In the genomic region with DNA sequence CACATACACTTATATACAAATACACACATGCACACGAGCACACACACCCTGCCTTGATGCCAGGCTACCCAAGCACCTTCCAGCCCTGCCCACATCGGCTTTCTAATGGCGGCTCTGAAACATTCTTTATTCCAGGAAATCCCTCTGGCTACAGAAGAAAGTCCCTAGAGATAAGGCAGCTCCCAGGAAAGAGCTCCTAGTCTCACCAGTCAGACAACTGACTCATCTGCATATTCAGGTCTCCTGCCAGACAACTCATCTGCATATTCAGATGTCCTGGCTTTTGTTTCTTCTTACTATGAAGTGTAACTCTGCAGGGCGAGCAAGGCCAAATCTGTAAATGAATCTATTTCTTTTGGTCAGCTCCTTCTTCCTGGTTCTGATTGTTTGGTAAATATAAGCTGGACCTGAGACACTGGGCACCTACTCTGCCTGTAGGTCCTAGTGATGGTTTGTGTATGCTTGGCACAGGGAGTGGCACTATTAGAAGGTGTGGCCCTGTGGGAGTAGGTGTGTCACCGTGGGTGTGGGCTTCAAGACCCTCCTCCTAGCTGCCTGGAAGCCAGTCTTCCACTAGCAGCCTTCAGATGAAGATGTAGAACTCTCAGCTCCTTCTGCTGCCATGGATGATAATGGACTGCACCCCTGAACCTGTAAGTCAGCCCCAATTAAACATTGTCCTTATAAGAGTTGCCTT, we compare ENCODE assay signal across 1 mouse cellular context.
TF ChIP-seq lines count a peak whose summit lies in the region.

No protein-coding gene starts in this region.

TF ChIP-seq in MEL, 35 proteins besides CTCF, POLR2A, EP300 and RAD21:
- no peak for TF ChIP-seq POLR2AphosphoS5 (IDR thresholded peaks at IDR 0.05; ENCODE audit: borderline replicate concordance, low read depth, low read length)
- TF ChIP-seq ZMIZ1 (IDR thresholded peaks at IDR 0.05; ENCODE audit: low read depth, low read length): no peak
- no peak for TF ChIP-seq ZC3H11A (IDR thresholded peaks at IDR 0.05; ENCODE audit: low read depth, low read length)
- no peak for TF ChIP-seq SMC3 (IDR thresholded peaks at IDR 0.05; ENCODE audit: low read depth, low read length)
- TF ChIP-seq MYC (IDR thresholded peaks at IDR 0.05; ENCODE audit: low read depth, low read length): no peak
- TF ChIP-seq JUND (IDR thresholded peaks at IDR 0.05; ENCODE audit: low read depth, low read length): no peak
- TF ChIP-seq TBP (IDR thresholded peaks at IDR 0.05; ENCODE audit: low read depth, low read length): no peak
- TF ChIP-seq POLR2AphosphoS2 (IDR thresholded peaks at IDR 0.05; ENCODE audit: low read length): no peak
- TF ChIP-seq NELFE (IDR thresholded peaks at IDR 0.05; ENCODE audit: low read depth, low read length): no peak
- TF ChIP-seq NRF1 (IDR thresholded peaks at IDR 0.05; ENCODE audit: insufficient read depth, low read depth, low read length, poor library complexity, severe bottlenecking): no peak
- no peak for TF ChIP-seq CHD1 (IDR thresholded peaks at IDR 0.05; ENCODE audit: low read depth, low read length)
- TF ChIP-seq HCFC1 (IDR thresholded peaks at IDR 0.05; ENCODE audit: low read depth, low read length): no peak
- TF ChIP-seq MXI1 (IDR thresholded peaks at IDR 0.05; ENCODE audit: low read depth, low read length): no peak
- TF ChIP-seq ELF1 (IDR thresholded peaks at IDR 0.05; ENCODE audit: low read depth, low read length): no peak
- TF ChIP-seq MYB (IDR thresholded peaks at IDR 0.05; ENCODE audit: low read depth, low read length): no peak
